Mouse (Mus musculus): ENCODE measurements around the gene Zfp592.

DNA sequence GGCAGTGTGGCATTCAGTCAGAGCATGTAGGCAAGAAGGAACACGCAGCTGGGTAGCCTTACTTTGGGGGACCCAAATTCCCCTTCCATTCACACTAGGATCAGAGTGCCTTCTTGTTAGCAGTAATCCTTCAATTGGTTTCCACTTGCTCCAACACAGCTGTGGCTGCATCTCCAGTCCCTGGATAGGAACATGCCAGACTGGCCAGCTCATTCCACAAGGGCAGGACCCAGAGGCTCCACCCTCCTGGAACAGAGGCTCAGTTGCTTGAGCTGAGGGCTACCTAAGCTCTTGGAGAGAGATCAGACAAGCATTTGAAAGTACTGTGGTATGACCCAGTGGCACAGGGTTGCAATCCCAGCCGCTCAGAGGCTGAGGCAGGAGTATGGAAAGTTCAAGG lies 55.0 kb downstream of the Zfp592 start:
- no peak for TF ChIP-seq MAFK (IDR thresholded peaks at IDR 0.05; ENCODE audit: insufficient read depth, low read depth, low read length)
- no peak for TF ChIP-seq ZC3H11A (IDR thresholded peaks at IDR 0.05; ENCODE audit: borderline replicate concordance, low read depth, low read length)
- TF ChIP-seq CHD2 (IDR thresholded peaks at IDR 0.05; ENCODE audit: low read depth, low read length): no peak

Measured in ES-E14 (cell line).